Mouse (Mus musculus): ENCODE results near the gene Prkar2b. TPM values are rescaled to one million over a fixed set of nuclear protein-coding genes. Genes with fewer than 3 reads are reported as not detected.

Gene Prkar2b
- total and polyA plus RNA-seq, 2 experiments from 2014 or later = 132 to 182 TPM

- H3K9me3 ChIP-seq (ENCODE audit: low read length) = no peaks in the 10 kb centered on the region
- no peak overlapping the region for H3K4me3 ChIP-seq (ENCODE audit: low read depth, low read length)
- H3K9ac ChIP-seq (replicated peaks; ENCODE audit: low read length, poor library complexity, severe bottlenecking) = no peak overlapping the region
- no peaks in the 10 kb centered on the region for H3K36me3 ChIP-seq (ENCODE audit: insufficient read depth, low read length)
- WGBS = 85% methylated on average over 4 of the region's 4 CpGs
- H3K4me2 ChIP-seq (ENCODE audit: low read depth, low read length, poor library complexity, severe bottlenecking) = no peak overlapping the region
- no peak for ATAC-seq (ENCODE audit: low FRiP score)
- TF ChIP-seq CTCF (IDR thresholded peaks at IDR 0.05) = no peak
- H3K4me1 ChIP-seq (ENCODE audit: insufficient read depth, low read length) = peaks cover 6% of the 10 kb centered on the region; the same call in 1 of the 2 replicates
- no peaks in the 10 kb centered on the region for H3K27me3 ChIP-seq (ENCODE audit: insufficient read depth, low read length)
- H3K27ac ChIP-seq (ENCODE audit: low read depth, low read length) = no peak overlapping the region
- no peak for DNase-seq (ENCODE audit: low spot score)
Observed at GRCm38 (mm10) chr12:32052882-32053281, 8.2 kb downstream of the Prkar2b start.

GRCm38 (mm10) chr12:32050165-32050564 is 10.9 kb downstream of the Prkar2b start:
- H3K36me3 ChIP-seq (ENCODE audit: insufficient read depth, low read length) = no peaks in the 10 kb centered on the region
- ATAC-seq (ENCODE audit: low FRiP score) = no peak

GRCm38 (mm10) chr12:32045566-32046330 is 15.3 kb downstream of the Prkar2b start:
- 0 out of 2 replicates have a peak, but pooled peaks have one; percentile 7 for TF ChIP-seq CTCF (IDR thresholded peaks at IDR 0.05)
- WGBS = 81% methylated on average over 17 of the region's 17 CpGs

More at GRCm38 (mm10) chr12:32050165-32050564, 10.9 kb downstream of the Prkar2b start:
- no peak for DNase-seq (ENCODE audit: low spot score)
- no peak for TF ChIP-seq CTCF (IDR thresholded peaks at IDR 0.05)
- WGBS = 77% methylated on average over 5 of the region's 5 CpGs
- Histone ChIP-seq H3K27ac (ENCODE audit: low read depth, low read length) (no peak overlapping the region), H3K27me3 (ENCODE audit: insufficient read depth, low read length) (no peaks in the 10 kb centered on the region), H3K4me3 (ENCODE audit: low read depth, low read length) (no peak overlapping the region), H3K9me3 (ENCODE audit: low read length) (no peaks in the 10 kb centered on the region), H3K4me2 (ENCODE audit: low read depth, low read length, poor library complexity, severe bottlenecking) (no peak overlapping the region), H3K4me1 (ENCODE audit: insufficient read depth, low read length) (no peaks in the 10 kb centered on the region; the same call in 1 of the 2 replicates), H3K9ac (replicated peaks; ENCODE audit: low read length, poor library complexity, severe bottlenecking) (no peak overlapping the region)

GRCm38 (mm10) chr12:32044487-32045134 is 16.5 kb downstream of the Prkar2b start:
- Histone ChIP-seq H3K9ac (replicated peaks; ENCODE audit: low read length, poor library complexity, severe bottlenecking) (no peak overlapping the region), H3K4me2 (ENCODE audit: low read depth, low read length, poor library complexity, severe bottlenecking) (no peak overlapping the region), H3K27ac (ENCODE audit: low read depth, low read length) (no peak overlapping the region), H3K4me3 (ENCODE audit: low read depth, low read length) (no peak overlapping the region), H3K4me1 (ENCODE audit: insufficient read depth, low read length) (no peaks in the 10 kb centered on the region; the same call in 1 of the 2 replicates), H3K9me3 (ENCODE audit: low read length) (no peaks in the 10 kb centered on the region), H3K36me3 (ENCODE audit: insufficient read depth, low read length) (no peaks in the 10 kb centered on the region), H3K27me3 (ENCODE audit: insufficient read depth, low read length) (no peaks in the 10 kb centered on the region)
- 67% methylated on average over 5 of the region's 5 CpGs for WGBS
- ATAC-seq (ENCODE audit: low FRiP score) (no peak), DNase-seq (ENCODE audit: low spot score) (no peak)
- no peak for TF ChIP-seq CTCF (IDR thresholded peaks at IDR 0.05)

More at GRCm38 (mm10) chr12:32045566-32046330, 15.3 kb downstream of the Prkar2b start:
- H3K9ac ChIP-seq (replicated peaks; ENCODE audit: low read length, poor library complexity, severe bottlenecking) = no peak overlapping the region
- no peak overlapping the region for H3K4me3 ChIP-seq (ENCODE audit: low read depth, low read length)
- DNase-seq (ENCODE audit: low spot score) (no peak), ATAC-seq (ENCODE audit: low FRiP score) (no peak)
- H3K4me1 ChIP-seq (ENCODE audit: insufficient read depth, low read length) = no peaks in the 10 kb centered on the region; the same call in 1 of the 2 replicates
- H3K27me3 ChIP-seq (ENCODE audit: insufficient read depth, low read length) = no peaks in the 10 kb centered on the region
- no peaks in the 10 kb centered on the region for H3K9me3 ChIP-seq (ENCODE audit: low read length)
- no peak overlapping the region for H3K27ac ChIP-seq (ENCODE audit: low read depth, low read length)
- H3K36me3 ChIP-seq (ENCODE audit: insufficient read depth, low read length) = no peaks in the 10 kb centered on the region
- no peak overlapping the region for H3K4me2 ChIP-seq (ENCODE audit: low read depth, low read length, poor library complexity, severe bottlenecking)

- H3K9ac ChIP-seq (replicated peaks; ENCODE audit: low read length, poor library complexity, severe bottlenecking) = no peak overlapping the region
- no peak for TF ChIP-seq CTCF (IDR thresholded peaks at IDR 0.05)
- H3K4me2 ChIP-seq (ENCODE audit: low read depth, low read length, poor library complexity, severe bottlenecking) = no peak overlapping the region
- ATAC-seq (ENCODE audit: low FRiP score) = no peak
- DNase-seq (ENCODE audit: low spot score) = no peak
- WGBS = 90% methylated on average over 6 of the region's 6 CpGs
- no peaks in the 10 kb centered on the region for H3K36me3 ChIP-seq (ENCODE audit: insufficient read depth, low read length)
- H3K4me3 ChIP-seq (ENCODE audit: low read depth, low read length) = no peak overlapping the region
- H3K27ac ChIP-seq (ENCODE audit: low read depth, low read length) = no peak overlapping the region
- H3K9me3 ChIP-seq (ENCODE audit: low read length) = no peaks in the 10 kb centered on the region
- H3K27me3 ChIP-seq (ENCODE audit: insufficient read depth, low read length) = no peaks in the 10 kb centered on the region
- no peaks in the 10 kb centered on the region for H3K4me1 ChIP-seq (ENCODE audit: insufficient read depth, low read length)
Observed at GRCm38 (mm10) chr12:32033536-32033935, 27.6 kb downstream of the Prkar2b start.

- Histone ChIP-seq H3K4me3 (ENCODE audit: low read depth, low read length) (no peak overlapping the region), H3K27me3 (ENCODE audit: insufficient read depth, low read length) (no peaks in the 10 kb centered on the region), H3K36me3 (ENCODE audit: insufficient read depth, low read length) (no peaks in the 10 kb centered on the region), H3K4me2 (ENCODE audit: low read depth, low read length, poor library complexity, severe bottlenecking) (no peak overlapping the region), H3K4me1 (ENCODE audit: insufficient read depth, low read length) (no peaks in the 10 kb centered on the region), H3K9ac (replicated peaks; ENCODE audit: low read length, poor library complexity, severe bottlenecking) (no peak overlapping the region), H3K27ac (ENCODE audit: low read depth, low read length) (no peak overlapping the region), H3K9me3 (ENCODE audit: low read length) (no peaks in the 10 kb centered on the region)
- no peak for DNase-seq (ENCODE audit: low spot score)
- ATAC-seq (ENCODE audit: low FRiP score) = no peak
- TF ChIP-seq CTCF (IDR thresholded peaks at IDR 0.05) = no peak
- WGBS = 87% methylated on average over 7 of the region's 7 CpGs
Observed at GRCm38 (mm10) chr12:32032917-32033316, 28.2 kb downstream of the Prkar2b start.

Measured in midbrain, postnatal 0 days (tissue).